Mouse (Mus musculus) adrenal gland, adult 8-10 months (tissue): Measurements from ENCODE around the gene Zfp429. TPM values are rescaled to one million over a fixed set of nuclear protein-coding genes. Genes with fewer than 3 reads are reported as not detected.
"Not testable (repeated sequence)": the region's sequence is repeated elsewhere in the genome, so short reads cannot be mapped to it uniquely, and the experiment has no call there.

Experiments used
- DNase-seq: peaks from one replicate; pipeline ENCODE4 v3.0.0; 2022
- total RNA-seq, 4 experiments: library from RNA; stranded (reverse); gene quantifications; 2 replicates each; pipeline ENCODE4 v1.2.4; 2022

Zfp429 gene
- total RNA-seq, result 1 to 10 TPM; 3.5 to 7.4 (median 5.4) TPM

DNA sequence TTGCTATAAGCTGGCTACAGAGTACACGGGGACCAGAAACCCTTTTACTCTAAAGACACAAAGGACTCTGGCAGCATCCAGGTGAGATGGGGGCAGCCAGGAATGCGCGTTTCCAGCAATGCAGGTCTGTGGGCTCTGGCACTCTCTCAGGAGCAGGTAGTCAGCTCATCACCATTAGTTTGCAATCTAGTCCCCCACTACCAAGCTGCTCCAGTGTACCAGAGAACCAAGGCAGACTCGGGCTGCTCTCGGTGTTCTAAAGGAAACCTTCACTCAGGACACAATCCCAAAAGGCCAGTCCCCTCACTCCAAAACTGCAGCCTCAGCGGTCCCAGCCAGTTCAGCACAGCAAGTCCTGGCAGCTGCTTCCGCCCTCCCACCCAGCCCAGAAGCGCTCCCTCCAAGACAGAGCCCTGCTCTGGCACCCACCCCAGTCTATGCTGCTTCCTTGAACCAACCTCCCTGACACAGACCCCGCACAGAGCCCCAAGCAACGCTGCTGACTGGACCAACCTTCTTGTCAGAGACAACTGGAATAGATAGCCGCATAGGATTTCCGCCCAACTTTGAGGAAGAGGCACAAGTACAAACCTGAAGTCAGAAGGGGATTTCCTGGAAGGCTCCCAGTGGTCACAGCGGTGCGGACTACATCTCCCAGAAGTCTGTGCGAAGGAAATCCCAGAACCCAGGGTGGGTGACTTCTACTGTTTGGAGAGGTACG, at the start of gene Zfp429:
Gene Zfp429, minus strand, starts transcription at position 637 of the 721 bp plus-strand sequence.
- peak; percentile 59 for DNase-seq

- DNase-seq, result not testable (repeated sequence)
Measured at GRCm38 (mm10) chr13:67437095-67437494, 37.5 kb upstream of the Zfp429 start.

DNA sequence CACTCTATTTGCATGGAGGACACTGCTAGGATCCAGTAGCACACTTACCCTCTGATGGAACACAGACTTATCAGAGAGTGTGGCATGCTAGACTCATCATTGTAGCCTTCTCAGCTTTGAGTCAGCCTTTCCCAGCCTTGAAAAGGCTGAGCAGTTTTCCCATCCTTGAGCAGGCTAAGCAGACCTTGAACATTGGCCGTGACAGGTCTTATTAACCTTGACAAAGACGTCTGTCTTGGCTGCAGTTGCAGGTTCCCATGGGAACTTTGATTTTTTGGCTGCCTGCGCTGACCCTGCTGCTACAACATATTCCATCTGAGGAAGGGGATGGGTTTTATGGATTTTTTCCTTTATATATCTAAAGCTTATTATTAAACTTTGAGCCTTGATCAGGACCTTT, 28.5 kb upstream of the Zfp429 start:
- DNase-seq, result peak; percentile 83

DNA sequence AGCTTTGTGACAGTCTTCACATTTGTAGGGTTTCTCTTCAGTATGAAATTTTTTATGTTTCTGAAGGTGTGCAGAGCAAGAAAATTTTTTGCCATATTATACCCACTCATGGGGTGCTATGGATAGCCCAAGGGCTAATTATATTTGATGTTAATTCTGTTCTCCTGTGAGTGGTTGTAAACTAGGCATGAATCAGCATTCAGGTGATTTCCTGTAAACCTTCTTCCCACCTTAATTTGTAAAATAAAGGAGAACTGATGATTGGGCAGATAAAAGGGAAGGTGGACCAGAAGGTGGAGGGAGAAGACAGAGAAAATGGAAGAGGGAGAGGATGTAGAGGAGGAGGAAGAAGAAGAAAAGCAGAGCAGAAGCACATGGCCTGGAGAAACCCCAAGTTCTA, 26.1 kb upstream of the Zfp429 start:
- not testable (repeated sequence) for DNase-seq

- DNase-seq, result not testable (repeated sequence)
Measured at GRCm38 (mm10) chr13:67422532-67422931, 22.9 kb upstream of the Zfp429 start.

- DNase-seq, result peak; percentile 16
Measured at GRCm38 (mm10) chr13:67421207-67421857, 21.7 kb upstream of the Zfp429 start, which contains the start of gene Zfp459. Gene Zfp459 (minus strand): TSS chr13:67421418.

DNA sequence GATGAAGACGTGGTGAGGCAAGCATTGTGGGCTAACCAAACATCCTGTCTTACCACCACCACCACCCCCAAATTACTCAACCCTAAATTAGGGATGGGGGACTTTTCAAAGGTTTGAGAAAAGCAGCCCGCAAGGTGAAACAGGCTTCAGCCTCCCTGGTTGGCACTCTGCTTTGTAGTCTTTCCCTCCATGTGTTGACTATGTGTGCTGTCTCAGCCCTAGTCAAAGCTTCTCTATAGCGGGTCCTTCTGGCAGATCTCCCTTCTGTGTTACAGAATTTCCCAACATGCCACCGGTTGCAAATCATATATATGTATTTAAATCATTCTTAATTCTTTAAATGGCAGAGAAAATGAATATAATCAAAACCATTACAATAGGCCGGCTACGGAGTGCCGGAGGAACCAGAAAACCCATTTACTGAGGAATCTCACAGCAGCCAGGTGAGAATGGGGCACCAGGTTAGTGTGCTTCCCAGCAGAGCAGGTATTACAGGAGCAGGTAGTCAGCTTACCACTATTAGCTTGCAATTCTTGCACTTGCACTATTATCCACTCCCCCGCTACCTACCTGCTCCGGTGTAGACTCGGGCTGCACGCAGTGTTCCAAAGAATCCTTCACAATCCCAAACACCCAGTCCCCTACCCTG, 21.1 kb upstream of the Zfp429 start:
- no peak for DNase-seq

GRCm38 (mm10) chr13:67416811-67417210, 17.2 kb upstream of the Zfp429 start:
- DNase-seq, result no peak

- no peak for DNase-seq
Measured at GRCm38 (mm10) chr13:67415759-67416158, 16.1 kb upstream of the Zfp429 start.

- DNase-seq, result not testable (repeated sequence)
Measured at GRCm38 (mm10) chr13:67413634-67414033, 14.0 kb upstream of the Zfp429 start.

GRCm38 (mm10) chr13:67376255-67376654, 23.4 kb downstream of the Zfp429 start:
- DNase-seq, result not testable (repeated sequence)

- peak; percentile 61 for DNase-seq
Measured at GRCm38 (mm10) chr13:67375050-67375911, 24.3 kb downstream of the Zfp429 start, which contains the start of the genes Gm28041 and Zfp456. Gene Gm28041 (minus strand): TSS chr13:67375733. Gene Zfp456 (minus strand): TSS chr13:67375810.

GRCm38 (mm10) chr13:67360131-67360744, 39.4 kb downstream of the Zfp429 start, which contains the start of the genes Gm28044 and Zfp953:
Gene Gm28044 (minus strand): TSS chr13:67360536.
Gene Zfp953 (minus strand): TSS chr13:67360605.
- peak; percentile 85 for DNase-seq

DNA sequence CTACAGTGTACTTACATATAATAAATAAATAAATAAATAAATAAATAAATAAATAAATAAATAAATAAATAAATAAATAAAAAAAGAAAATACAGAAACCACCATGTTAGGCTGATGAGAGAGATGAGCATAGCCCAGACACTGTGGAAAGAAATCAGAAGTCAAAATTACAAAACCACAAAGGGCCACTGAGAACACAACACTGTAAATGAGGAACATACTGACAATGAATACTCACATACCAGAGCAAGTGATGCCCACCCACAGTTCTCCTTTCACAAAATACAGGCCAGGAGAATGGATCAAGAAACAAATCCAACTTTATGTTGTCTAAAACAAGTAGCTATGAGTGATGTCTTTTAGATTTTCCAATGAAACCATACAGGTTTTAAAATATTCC, 47.8 kb downstream of the Zfp429 start:
- no peak for DNase-seq

DNA sequence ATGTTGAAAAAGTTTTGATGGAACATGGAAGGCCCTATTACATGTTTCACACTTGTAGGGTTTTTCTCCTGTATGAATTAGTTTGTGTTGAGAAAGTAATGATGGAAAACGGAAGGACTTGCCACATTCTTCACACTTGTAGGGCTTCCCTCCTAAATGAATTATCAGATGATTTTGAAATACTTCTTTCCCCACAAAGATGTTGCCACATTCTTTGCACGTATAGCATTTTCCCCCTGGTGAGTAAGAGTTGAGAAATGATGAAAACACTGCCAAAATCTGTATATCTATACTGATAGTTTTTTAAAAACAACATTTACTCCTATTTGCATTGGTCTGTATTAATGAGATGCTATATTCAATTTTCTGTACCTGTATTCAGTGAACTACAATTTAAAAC, 56.2 kb downstream of the Zfp429 start:
- no peak for DNase-seq

Other genes starting within 250 kb of the Zfp429 start
- gene Rsl1, start 226.6 kb downstream of the Zfp429 start, total RNA-seq, result 1 to 10 TPM; 5.6 to 9.3 (median 6.9) TPM
- 1 to 10 TPM; 2.3 to 3.0 (median 2.6) TPM for gene Zfp455, start 205.3 kb downstream of the Zfp429 start, total RNA-seq
- 1 to 10 TPM; 2.9 to 5.5 (median 4.4) TPM for gene Zfp458, start 121.4 kb downstream of the Zfp429 start, total RNA-seq
- gene Zfp457, start 93.3 kb downstream of the Zfp429 start, total RNA-seq, result 1 to 10 TPM; 3.0 to 4.8 (median 4.4) TPM
- 1 to 10 TPM; 5.3 to 6.1 (median 5.6) TPM for gene Zfp595, start 67.2 kb downstream of the Zfp429 start, total RNA-seq
- gene Gm28044, start 39.3 kb downstream of the Zfp429 start, total RNA-seq, result 1 to 10 TPM in 2 of 4 experiments, not detected in 2; 3.7 to 3.9 TPM
- gene Zfp953, start 39.2 kb downstream of the Zfp429 start, total RNA-seq, result 1 to 10 TPM; 2.7 to 3.8 (median 3.0) TPM
- 1 to 10 TPM in 3 of 4 experiments, under 1 TPM in 1; 0.46 to 3.7 (median 1.6) TPM for gene Gm28041, start 24.1 kb downstream of the Zfp429 start, total RNA-seq
- 1 to 10 TPM; 1.2 to 2.8 (median 1.9) TPM for gene Zfp456, start 24.0 kb downstream of the Zfp429 start, total RNA-seq
- 1 to 10 TPM in 3 of 4 experiments, under 1 TPM in 1; 0.99 to 5.2 (median 2.8) TPM for gene Zfp459, start 21.6 kb upstream of the Zfp429 start, total RNA-seq
- 10 to 100 TPM; 17.9 to 28.8 (median 23.0) TPM for gene Zfp874a, start 51.8 kb upstream of the Zfp429 start, total RNA-seq
- 10 to 100 TPM; 17.7 to 23.8 (median 18.7) TPM for gene Zfp874b, start 84.4 kb upstream of the Zfp429 start, total RNA-seq
- gene Zfp58, start 100.7 kb upstream of the Zfp429 start, total RNA-seq, result 10 to 100 TPM in 2 of 4 experiments, 1 to 10 TPM in 2; 7.4 to 10.7 (median 9.5) TPM
- gene Gm26965, start 126.3 kb upstream of the Zfp429 start, total RNA-seq, result 1 to 10 TPM in 1 of 4 experiments, not detected in 3; 1.0 TPM
- 10 to 100 TPM; 16.7 to 22.7 (median 19.6) TPM for gene Zfp87, start 126.4 kb upstream of the Zfp429 start, total RNA-seq
- gene Zfp748, start 154.0 kb upstream of the Zfp429 start, total RNA-seq, result 10 to 100 TPM in 3 of 4 experiments, 1 to 10 TPM in 1; 9.8 to 11.0 (median 10.4) TPM
- gene Zfp729b, start 209.9 kb upstream of the Zfp429 start, total RNA-seq, result 10 to 100 TPM in 1 of 4 experiments, 1 to 10 TPM in 3; 6.7 to 11.0 (median 9.3) TPM
- 1 to 10 TPM in 1 of 4 experiments, under 1 TPM in 3; 0.44 to 2.4 (median 0.78) TPM for gene Gm49345, start 237.9 kb upstream of the Zfp429 start, total RNA-seq
- gene Zfp729a, start 238.0 kb upstream of the Zfp429 start, total RNA-seq, result 10 to 100 TPM in 2 of 4 experiments, 1 to 10 TPM in 2; 7.3 to 10.5 (median 9.2) TPM